Mouse (Mus musculus): Measurements from ENCODE around the gene Psme2. TPM values are rescaled to one million over a fixed set of nuclear protein-coding genes. Genes with fewer than 3 reads are reported as not detected.

The Psme2 gene
- total and polyA plus RNA-seq, 3 experiments = 467 to 757 (median 684) TPM

- TF ChIP-seq MAZ (IDR thresholded peaks at IDR 0.05; ENCODE audit: low read depth, low read length) (no peak), JUN (IDR thresholded peaks at IDR 0.05; ENCODE audit: insufficient read depth, low read depth, low read length) (no peak), CTCF (conservative IDR thresholded peaks at IDR 0.05 in 1 of 2, IDR thresholded peaks at IDR 0.05 in 1 of 2; ENCODE audit: low read depth in 2 of 2, low read length in 2 of 2) (no peak), SIN3A (IDR thresholded peaks at IDR 0.05; ENCODE audit: low read length) (peak; percentile 65), ZC3H11A (IDR thresholded peaks at IDR 0.05; ENCODE audit: low read depth, low read length) (no peak), SMC3 (IDR thresholded peaks at IDR 0.05; ENCODE audit: low read depth, low read length) (no peak), USF2 (conservative IDR thresholded peaks at IDR 0.05; ENCODE audit: low read depth, low read length) (no peak), KAT2A (IDR thresholded peaks at IDR 0.05; ENCODE audit: insufficient replicate concordance, low read length) (no peak)
Measured at GRCm38 (mm10) chr14:55584702-55585565, 6.0 kb downstream of the Psme2 start, which contains the start of gene Emc9 (continued).

GRCm38 (mm10) chr14:55584303-55584701, 6.6 kb downstream of the Psme2 start:
- no peak for DNase-seq (ENCODE audit: extremely low read depth)
- H3K4me1 ChIP-seq (ENCODE audit: control insufficient read depth in 1 of 2, insufficient read depth in 2 of 2) = peaks cover 21 to 74% of the 10 kb centered on the region in 2 experiments
- H3K79me2 ChIP-seq (replicated peaks; ENCODE audit: control insufficient read depth, extremely low read depth, insufficient read depth, poor library complexity, severe bottlenecking) = peaks cover 20% of the 10 kb centered on the region
- peak overlapping the region; percentile 10; the same call in 1 of the 2 replicates for H3K9ac ChIP-seq (ENCODE audit: insufficient read depth, low read depth)
- TF ChIP-seq JUN (IDR thresholded peaks at IDR 0.05; ENCODE audit: insufficient read depth, low read depth, low read length) = no peak
- TF ChIP-seq ETS1 (conservative IDR thresholded peaks at IDR 0.05; ENCODE audit: low read depth, low read length) = no peak
- no peak for TF ChIP-seq RCOR1 (conservative IDR thresholded peaks at IDR 0.05; ENCODE audit: low read depth, low read length)
- TF ChIP-seq NRF1 (IDR thresholded peaks at IDR 0.05; ENCODE audit: low read depth, low read length) = no peak
- TF ChIP-seq GABPA (IDR thresholded peaks at IDR 0.05; ENCODE audit: insufficient replicate concordance, low read depth, low read length) = no peak
- TF ChIP-seq SIN3A (IDR thresholded peaks at IDR 0.05; ENCODE audit: low read length) = no peak
- no peak for TF ChIP-seq ZC3H11A (IDR thresholded peaks at IDR 0.05; ENCODE audit: low read depth, low read length)
- no peak for TF ChIP-seq KAT2A (IDR thresholded peaks at IDR 0.05; ENCODE audit: insufficient replicate concordance, low read length)
- no peak for TF ChIP-seq USF2 (conservative IDR thresholded peaks at IDR 0.05; ENCODE audit: low read depth, low read length)
- TF ChIP-seq CHD2 (IDR thresholded peaks at IDR 0.05; ENCODE audit: low read length) = no peak
- TF ChIP-seq ZKSCAN1 (IDR thresholded peaks at IDR 0.05; ENCODE audit: borderline replicate concordance, low read depth, low read length) = no peak
- no peak for TF ChIP-seq ZNF384 (IDR thresholded peaks at IDR 0.05; ENCODE audit: low read depth, low read length)
- H3K4me3 ChIP-seq (replicated peaks in 1 of 3; ENCODE audit: low read depth in 2 of 3, low read length in 2 of 3, poor library complexity in 1 of 3) = peak overlapping the region; percentile 57 to 76 (median 74)
- peaks cover 36 to 67% of the 10 kb centered on the region in 2 experiments for H3K36me3 ChIP-seq (replicated peaks in 1 of 2; ENCODE audit: control insufficient read depth in 1 of 2, insufficient read depth in 1 of 2, low read length in 1 of 2)
- H3K27me3 ChIP-seq (replicated peaks) = no peaks in the 10 kb centered on the region
- dilution Hi-C loops (cut with MboI; ENCODE audit: extremely low pct_ligation_motif_present, extremely low pct_unique_long_range_greater_than_20kb, low sequenced_read_pairs) (no loop called here), in situ Hi-C loops (cut with MboI; ENCODE audit: low pct_ligation_motif_present, low pct_unique_long_range_greater_than_20kb, low sequenced_read_pairs) (no loop called here)
- no peaks in the 10 kb centered on the region for H3K9me3 ChIP-seq (replicated peaks; ENCODE audit: low read length)
- H3K4me2 ChIP-seq (ENCODE audit: insufficient read depth, low read depth, poor library complexity, severe bottlenecking) = peak overlapping the region; percentile 55
- H3K27ac ChIP-seq (ENCODE audit: insufficient read depth, low read depth) = no peak overlapping the region
